Mouse (Mus musculus) spleen, postnatal 4 days (tissue): ENCODE results near the gene Guk1.

Experiments
- DNase-seq, 2 experiments: peaks; one replicate each; pipeline ENCODE4 v3.0.0; 2022; ENCODE audit warnings: low spot score in 2 of 2

Gene Guk1

GRCm38 (mm10) chr11:59163255-59164236 lies 28.5 kb downstream of the Guk1 start, which contains the start of gene Iba57:
TSS of gene Iba57 (minus strand) at chr11:59163739.
- DNase-seq, result peak; percentile 97

DNA sequence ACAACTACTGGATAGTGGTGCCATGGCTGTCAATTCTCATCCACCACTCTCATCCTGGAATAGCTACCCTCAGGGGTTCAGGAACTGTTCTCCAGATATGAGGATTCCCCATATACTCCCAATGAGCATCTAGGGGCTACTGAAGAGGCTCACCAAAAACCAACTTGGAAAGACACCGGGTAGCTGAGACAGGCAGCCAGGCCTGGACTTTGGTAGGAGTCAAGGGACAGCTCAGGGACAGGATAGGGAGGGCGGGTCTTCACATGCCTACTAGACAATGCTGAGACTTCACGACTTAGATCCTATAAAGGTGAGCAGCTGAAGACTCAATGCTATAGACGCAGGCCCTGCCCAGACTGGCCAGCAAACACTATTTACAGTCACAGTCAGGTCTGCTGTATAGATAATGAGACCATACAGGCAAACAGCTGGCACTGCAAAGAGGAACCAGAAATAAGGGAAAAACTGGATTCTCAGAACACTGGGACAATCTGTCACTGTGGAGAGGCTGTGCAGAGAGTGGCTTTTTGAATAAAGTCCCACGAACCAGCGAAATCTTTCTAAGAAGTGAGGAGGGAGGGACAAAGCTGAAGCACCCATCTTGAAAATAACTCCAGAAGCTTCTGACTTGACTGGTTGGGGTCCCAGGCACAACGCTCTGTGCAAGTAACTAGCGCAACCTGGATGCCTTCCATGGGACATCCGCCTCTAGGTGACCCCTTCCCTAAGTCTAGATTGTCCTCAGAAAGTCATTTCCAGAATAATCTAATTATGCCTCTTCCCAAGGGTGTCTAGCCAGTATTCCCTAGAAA lies 29.4 kb downstream of the Guk1 start:
- DNase-seq, result no peak

GRCm38 (mm10) chr11:59161398-59161797 lies 30.6 kb downstream of the Guk1 start:
- no peak for DNase-seq

DNA sequence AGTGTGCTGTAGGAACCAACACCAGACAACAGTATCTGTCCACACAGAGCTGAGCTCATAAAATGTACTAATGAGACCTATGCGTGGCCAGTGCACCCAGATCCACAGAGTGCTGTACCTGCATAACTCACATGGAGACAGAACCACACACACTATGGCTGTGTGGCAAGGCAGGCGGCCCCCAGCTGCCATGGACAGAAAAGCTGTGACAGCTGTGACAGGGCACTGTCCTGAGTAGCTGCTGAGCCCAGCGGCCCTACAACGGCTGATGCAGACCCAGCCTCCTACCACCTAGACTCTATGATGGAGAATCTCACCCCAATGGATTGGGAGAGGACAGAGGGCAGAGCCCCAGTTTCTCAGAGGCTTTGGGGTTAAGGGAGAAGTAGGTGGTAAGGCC lies 32.5 kb downstream of the Guk1 start:
- DNase-seq, result no peak

- no peak for DNase-seq
Measured at GRCm38 (mm10) chr11:59159099-59159498, 32.9 kb downstream of the Guk1 start.

DNA sequence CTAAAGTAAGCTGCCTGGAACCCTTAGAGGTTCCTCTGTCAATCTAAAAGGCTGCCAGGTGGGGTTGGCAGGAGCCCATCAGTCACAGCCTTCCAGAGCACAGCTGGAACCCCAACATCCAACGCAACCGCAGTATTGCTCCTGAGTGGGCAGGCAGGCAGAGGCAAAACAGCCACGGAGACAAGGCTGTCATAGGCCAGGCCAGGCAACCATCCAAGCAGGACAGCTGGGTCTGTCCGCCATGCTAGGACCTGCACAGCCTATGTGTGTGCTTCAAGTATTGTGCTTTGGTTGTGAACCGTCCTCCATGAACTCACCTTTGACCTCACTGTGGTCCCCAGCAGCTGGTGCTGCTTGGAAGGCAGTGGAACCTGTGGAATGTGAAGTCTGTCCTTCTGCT lies 36.1 kb downstream of the Guk1 start:
- DNase-seq, result no peak

DNA sequence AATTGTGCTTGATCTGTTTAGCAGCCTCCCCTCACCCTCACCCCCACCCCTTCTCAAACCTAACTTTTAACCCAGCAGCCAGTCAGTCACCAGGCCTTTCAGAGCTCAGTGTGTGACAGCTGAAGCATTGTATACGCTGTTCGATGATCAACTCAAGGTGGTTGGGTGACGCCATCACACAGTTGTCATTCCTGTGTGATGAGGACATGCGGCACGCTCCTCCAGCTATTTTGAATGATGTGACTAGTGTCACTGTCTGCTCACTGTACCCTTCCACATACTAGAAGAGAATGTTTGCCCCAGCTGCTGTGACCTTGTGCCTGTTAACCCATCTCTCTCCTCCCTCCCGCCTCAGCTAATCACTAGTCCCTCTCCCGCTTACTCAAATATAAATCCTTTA lies 37.8 kb downstream of the Guk1 start:
- no peak for DNase-seq

DNA sequence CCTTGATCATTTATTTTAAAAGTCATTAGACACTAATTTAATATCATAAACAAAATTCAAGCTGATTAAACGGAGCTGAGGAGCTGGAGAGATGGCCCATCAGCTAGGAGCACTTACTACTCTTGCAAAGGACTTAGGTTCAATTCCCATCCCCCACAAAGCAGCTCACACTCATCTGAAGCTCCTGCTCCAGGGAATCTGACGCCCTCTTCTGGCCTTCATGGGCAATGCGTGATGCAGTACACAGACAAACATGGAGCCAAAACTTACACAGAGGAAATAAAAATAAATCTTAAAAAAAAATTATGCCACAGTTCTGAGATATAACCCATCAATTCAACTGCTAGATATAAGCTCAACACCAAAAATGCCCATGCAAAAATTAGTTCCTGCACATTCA lies 40.3 kb downstream of the Guk1 start:
- no peak for DNase-seq

DNA sequence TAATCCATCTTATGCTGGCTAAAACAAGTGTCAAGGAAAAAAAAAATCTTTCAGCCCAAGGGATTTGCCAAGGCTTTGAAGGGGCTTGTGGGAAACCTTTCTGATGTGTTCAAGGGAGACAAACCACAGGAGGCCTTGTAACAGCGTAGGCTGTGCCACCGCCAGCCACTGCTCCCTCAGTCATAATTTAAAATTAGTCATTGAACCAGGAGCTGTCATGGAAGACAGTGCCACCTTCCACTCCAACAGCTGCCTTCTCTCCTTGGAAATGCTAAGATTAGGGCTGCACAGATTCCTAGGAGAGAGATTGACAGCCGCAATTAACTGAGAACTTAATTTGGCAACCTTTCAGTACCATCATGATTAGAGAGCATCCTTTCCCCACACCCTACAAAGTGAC lies 42.7 kb downstream of the Guk1 start:
- no peak for DNase-seq

DNA sequence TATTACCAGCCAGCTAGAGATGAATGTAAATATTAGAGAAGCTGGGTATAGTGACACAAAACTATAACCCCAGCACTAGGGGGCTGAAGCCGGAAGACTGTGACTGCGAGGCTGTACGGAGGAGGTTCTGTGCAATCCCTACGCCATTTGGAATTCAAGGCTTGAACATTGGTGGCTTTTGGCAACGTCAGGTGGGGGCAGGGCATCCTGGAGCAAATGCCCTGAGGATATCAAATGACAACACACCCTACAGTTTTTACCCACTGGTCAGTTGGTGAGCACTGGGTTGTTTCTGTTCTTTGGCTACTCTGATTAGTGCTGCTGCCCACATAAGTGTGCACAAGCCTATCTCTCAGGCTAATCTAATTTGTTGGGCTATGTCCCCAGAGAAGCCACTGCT lies 49.0 kb downstream of the Guk1 start:
- no peak for DNase-seq

DNA sequence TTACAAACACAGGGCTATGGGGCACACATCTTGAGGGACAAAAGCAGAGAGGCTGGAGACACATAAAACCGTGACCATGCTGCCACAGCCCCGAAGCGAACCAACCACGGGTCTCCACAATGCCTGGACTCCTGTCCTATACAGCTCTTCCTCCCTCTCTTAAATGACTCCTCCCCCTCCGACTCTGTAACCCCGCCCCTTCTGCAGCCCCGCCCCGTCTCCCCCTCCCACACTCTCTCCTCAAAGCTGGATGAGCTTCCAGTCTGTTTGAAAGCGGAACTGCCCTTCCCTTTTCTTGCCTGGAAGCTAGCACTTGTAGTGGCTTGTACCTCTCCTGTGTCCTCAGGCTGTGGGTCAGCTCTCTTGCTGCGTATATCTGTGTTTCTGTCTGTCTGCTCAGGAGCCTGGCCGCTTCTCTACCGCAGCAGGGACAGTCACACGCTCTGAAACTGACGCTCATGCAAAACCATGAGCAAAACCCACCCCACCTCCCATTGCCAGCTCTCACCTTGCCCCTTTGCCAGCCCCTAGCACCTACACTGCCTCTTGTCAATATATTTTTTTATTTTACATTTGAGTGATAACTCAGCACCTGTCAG lies 50.1 kb downstream of the Guk1 start:
- no peak for DNase-seq

DNA sequence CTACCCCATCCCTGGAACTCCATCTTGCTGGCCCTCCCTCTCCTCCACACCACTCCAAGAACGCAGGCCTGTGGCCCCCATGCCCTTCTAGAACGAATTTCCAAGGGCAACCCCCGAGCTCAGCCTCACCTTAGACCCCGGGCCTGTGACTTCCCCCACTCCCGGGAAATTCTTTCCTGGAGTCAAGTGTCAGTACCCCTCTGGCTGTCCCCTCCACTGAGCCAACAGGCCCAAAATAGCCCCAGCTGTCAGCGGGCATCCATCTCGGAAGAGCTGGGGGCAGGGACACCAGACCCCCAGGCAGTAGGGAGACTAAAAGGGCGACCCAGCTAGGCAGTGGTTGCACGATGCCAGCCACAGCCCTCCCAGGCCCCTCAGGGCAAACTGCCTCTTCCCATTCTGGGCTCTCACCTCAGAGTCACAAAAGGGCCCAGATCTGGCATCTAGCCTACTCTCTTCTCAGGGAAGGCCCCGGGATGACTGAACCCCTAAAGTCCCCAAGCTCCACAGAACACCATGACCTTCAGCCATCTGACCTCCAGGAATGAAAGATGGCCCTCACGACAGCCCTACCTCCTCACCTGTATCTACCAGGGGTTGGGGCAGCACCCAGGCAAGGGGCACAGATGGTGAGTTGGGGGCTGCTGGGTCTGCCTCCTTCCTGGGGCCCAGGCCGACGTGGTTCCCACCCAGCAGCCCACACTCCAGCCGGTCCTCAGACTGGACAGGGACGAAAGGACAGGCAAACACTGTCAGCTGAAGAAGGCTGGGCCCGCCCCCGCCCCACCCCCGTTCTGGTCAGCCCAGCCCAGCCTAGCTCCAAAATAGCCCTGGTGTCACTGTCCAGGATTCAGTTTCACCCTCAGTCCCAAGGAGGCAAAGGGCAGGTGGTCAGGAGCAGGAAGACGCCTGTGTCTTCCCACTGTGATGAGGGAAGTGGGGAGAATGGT lies 53.2 kb downstream of the Guk1 start:
- DNase-seq, result no peak

DNA sequence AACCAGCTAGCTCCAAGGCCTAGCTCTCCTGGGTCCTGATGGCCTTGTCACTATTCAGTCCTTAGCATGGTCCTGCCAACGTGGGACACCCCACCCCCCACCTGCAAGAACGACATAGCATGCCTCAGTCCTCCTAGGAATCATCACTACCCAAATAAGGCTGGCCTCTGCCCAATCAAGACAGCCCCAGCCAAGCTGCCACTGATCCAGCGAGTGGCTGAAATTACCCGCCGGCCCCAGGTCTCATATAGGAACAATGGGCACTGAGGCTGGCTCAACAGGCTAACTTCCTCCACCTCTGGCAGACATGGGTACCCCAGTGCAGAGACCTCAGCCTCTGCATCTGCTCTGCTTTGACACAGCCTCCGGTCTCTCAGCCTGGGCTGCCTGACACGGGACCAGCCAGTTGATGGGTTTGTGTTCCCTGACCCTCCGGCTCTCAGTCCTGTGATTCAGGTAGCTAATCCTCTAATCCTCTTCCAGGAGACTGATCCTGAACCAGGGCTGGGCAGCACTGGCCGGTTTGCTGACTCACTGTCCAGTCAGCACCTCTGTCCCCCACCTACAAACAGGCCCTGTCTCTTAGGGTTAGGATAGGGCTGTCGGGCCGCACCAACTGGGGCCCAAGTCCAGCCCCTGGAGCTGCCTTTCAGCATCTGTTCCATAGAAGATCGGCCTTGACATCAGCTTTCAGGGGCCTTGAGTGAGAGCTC lies 54.9 kb downstream of the Guk1 start:
- no peak for DNase-seq

DNA sequence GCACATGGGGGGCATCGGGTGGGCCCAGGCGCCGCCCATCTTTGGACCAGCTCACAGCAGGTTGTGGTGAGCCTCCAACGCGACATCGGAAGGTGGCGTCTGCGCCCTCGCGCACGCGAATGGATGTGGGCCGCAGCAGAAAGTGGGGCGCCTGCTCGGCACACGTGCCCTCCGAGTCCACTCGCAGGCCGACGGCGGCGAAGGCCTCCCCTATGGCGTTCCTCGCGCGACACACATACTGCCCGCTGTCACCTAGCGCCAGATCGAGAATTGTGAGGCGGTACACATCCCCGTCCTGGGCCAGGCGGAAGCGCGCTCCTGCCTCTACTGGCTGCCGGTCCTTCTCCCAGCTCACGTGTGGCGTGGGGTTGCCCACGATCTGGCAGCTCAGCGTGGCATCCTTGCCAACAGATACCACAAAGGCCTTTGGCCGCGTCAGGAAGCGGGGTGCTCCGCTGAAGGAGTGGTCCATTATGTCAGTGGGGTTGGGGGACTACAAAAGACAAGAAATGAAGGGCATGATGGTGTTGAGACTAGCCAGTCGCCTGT lies 56.0 kb downstream of the Guk1 start, which contains the start of gene Obscn:
TSS of gene Obscn (minus strand) at position 499 of the 549 bp plus-strand sequence.
- DNase-seq, result no peak

- no peak for DNase-seq
Measured at GRCm38 (mm10) chr11:59135051-59135820, 56.8 kb downstream of the Guk1 start.

DNA sequence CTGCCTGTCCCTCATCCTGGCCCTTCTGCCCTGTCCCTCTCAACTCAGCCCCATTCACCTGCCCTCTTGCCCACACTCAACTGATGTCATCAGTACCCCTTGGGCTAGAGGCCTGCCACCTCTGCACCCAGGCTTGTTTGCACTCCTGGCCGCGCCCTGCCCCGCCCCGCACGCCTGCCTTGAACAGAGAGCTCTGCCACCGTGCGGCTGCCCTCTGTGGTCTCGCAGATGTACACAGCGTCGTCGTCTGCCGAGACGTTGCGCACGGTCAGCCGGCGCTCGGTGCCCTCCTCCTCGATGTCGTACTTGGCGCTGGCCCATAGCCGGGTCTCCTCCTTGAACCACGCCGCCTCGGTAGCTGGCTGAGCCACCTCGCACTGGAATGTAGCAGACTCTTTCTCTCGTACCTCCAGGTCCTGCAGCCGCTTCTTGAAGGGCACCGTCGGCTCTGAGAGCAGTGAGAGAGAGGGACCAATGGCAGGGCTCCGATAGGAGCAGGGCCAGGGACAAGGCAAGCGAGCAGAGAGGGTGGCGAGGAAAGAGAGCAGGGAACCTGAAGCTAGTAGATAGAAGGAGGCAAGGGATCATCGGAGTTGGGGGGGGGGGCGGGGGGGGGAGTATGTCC lies 57.5 kb downstream of the Guk1 start:
- DNase-seq, result peak in 1 of 2 experiments; percentile 66
